Mouse (Mus musculus) right cerebral cortex, postnatal 10 days (tissue): Measurements from ENCODE around the gene Ankrd37.

Source experiments
- DNase-seq, 2 experiments: peaks; one replicate each; pipeline ENCODE4 v3.0.0; 2021; ENCODE audit warnings: low spot score in 2 of 2

Gene Ankrd37

DNA sequence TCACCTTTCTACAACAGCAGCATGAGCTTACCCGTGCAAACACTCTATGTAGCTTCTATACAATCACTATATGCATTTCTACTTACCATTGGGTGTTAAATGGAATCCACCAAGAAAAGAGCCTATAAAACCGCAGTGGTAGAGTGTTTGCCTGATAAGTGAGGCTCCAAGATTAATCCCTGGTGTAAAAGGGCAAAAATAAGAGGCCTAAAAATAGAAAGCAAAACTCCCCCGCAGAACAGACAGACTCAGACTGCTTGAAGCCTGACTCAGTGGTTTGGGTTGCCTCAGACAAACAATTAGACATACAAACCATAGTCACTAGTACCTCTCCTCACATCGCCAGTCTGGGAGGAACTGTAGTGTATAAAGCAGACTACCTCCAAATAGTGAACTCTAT lies at the start of gene Ankrd37:
Gene Ankrd37 (minus strand): TSS at position 112 of the 400 bp plus-strand sequence.
- DNase-seq, result no peak

DNA sequence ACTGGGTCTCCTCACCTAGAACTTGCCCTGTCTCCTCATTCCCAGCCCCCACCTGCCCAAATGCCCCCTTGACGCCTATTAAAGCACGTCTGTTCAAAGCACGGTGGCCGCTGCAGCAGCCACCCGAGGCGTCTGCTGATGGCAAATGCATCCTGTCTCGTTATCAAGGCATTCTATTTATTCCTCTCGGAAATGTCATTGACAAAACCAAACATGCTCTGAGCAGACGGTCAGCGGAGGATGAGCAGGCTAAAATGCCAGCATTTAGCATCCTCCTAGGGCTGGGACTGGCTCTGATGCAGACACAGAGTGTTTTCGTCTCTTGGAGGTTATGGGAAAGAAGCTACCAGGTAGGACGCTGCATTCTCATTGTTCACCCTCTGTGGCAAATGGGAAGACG lies 34.8 kb upstream of the Ankrd37 start:
- peak; percentile 34 to 35 for DNase-seq

DNA sequence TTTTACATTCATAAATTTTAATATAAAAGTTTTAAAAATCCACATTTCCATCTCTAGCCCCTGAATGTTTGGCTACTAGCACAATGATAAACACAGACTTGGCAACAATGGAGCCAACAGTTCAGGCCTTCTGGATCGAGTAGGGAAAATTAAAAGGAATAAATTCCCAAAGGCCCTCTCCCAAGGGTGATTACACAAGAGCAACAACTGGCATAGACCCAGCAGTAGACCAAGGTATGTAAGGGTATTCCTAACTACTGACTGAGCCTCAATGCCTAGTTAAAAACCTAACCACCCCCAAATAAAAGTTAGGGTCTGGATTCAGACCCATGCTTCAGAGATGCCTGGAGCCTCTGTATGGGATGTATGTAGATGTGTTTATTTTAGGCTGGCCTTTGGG lies 34.2 kb upstream of the Ankrd37 start:
- no peak for DNase-seq

GRCm38 (mm10) chr8:46036217-46036616 lies 30.7 kb upstream of the Ankrd37 start:
- DNase-seq, result no peak

GRCm38 (mm10) chr8:46024392-46024791 lies 18.9 kb upstream of the Ankrd37 start:
- no peak for DNase-seq

DNA sequence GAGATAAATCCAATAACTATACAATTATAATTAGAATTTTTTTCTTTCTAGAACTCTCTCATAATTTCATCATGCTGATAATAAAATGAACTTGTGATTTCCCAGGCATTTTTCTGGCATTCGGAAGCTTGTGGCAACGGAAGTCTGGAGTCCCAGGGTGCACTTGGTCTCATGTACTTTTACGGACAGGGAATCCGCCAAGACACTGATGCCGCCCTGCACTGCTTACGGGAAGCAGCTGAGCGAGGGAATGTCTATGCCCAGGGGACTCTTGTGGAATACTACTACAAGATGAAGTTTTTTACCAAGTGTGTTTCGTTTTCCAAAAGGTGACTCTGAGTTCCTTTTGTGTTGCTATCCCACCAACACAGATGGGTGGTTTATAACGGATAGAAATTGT lies 17.3 kb upstream of the Ankrd37 start:
- DNase-seq, result no peak

DNA sequence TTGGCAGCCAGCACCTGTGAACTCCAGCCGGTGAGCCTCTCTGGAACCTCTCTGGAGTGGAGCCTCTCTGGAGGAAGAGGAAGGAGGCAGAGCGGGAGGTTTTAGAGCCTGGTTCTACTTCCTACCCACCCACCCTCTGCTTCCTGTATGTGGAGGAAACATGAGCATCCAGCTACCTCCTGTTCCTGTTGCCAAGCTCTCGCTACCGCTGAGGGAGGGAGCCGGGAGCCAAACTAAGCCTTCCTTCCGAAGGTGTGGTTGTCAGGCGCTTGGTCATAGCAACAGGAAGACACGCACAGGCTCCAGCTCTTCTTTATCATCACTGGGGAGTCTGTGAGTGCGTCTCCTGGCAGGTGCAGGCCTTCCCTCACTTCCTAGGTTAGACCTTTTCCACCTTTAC lies 16.7 kb upstream of the Ankrd37 start:
- no peak for DNase-seq

- DNase-seq, result peak; percentile 44 to 53
Observed at GRCm38 (mm10) chr8:46010746-46011680, 5.5 kb upstream of the Ankrd37 start.

- peak; percentile 39 to 71 for DNase-seq
Observed at GRCm38 (mm10) chr8:46010306-46010705, 4.8 kb upstream of the Ankrd37 start.

GRCm38 (mm10) chr8:46007050-46007672 lies 1.7 kb upstream of the Ankrd37 start:
- no peak for DNase-seq

- DNase-seq, result peak; percentile 98 to 99
Observed at GRCm38 (mm10) chr8:45999784-46000705, 5.5 kb downstream of the Ankrd37 start.

DNA sequence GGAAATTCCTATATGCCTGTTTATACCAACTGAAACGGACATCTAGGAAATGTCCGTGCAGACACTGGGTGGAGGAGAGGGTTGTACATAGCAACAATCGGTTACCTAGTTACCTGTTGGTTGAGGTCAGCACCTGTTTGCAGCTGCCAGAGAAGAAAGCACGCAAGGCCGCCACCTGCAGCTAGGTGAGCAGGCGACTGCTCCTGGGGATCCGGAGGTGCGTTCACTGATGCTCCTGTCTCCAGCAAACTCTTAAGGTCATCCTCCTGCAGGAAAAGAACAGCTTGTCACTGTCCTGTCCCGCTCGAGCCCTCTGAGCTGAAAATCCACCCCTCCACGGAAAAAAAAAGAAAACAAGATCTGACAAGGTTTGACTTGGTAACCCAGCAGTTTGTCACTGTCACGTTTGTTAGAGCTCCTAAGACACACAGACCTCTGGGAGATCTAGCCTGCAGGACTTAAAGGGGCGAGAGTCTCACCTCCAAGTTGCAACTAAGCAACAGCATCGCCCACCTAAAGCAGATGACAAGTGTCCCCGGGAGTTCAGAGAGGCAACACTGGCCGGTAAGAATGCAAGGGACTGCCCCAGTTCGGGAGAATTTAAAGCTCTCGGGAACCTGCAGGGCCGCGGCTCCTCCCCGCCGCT lies 6.2 kb downstream of the Ankrd37 start, which contains the start of gene Lrp2bp:
Gene Lrp2bp (plus strand): TSS at position 166 of the 646 bp plus-strand sequence.
- peak; percentile 37 to 62 for DNase-seq

DNA sequence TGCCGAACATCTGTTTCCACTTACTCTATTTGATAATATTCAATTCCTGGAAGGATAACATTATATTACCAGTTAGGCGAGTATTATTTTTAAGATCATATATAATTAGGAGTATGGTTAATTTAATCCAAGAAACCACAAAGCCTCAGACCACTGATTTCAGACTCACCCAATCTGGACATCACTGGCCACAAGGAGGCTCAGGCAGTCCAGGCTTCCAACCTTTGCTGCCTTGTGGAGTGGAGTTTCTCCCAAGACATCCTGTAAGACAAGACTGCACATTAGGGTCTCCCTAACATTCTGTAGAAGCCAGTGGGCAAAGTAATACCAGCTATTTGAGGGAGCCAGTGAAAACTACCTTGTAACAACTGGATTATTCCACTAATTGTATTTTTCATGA lies 7.3 kb downstream of the Ankrd37 start:
- peak in 1 of 2 experiments; percentile 22 for DNase-seq

- no peak for DNase-seq
Observed at GRCm38 (mm10) chr8:45995576-45995975, 9.9 kb downstream of the Ankrd37 start.

DNA sequence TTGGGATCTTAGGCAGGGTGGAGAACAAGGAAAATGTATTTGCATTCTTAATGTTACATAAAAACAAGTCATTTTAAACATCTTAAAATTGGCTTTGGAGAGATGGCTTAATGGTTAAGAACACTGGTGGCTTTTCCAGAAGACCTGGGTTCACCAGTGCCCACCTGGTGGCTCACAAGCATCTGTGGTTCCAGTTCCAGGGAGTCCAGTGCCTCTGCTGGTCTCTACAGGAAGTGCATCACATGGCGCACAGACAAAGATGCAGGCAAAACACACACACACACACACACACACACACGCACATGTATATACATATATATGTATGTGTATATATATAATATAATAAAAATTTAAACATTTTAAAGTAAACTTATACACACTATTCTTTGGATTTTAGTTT lies 11.4 kb downstream of the Ankrd37 start:
- no peak for DNase-seq

DNA sequence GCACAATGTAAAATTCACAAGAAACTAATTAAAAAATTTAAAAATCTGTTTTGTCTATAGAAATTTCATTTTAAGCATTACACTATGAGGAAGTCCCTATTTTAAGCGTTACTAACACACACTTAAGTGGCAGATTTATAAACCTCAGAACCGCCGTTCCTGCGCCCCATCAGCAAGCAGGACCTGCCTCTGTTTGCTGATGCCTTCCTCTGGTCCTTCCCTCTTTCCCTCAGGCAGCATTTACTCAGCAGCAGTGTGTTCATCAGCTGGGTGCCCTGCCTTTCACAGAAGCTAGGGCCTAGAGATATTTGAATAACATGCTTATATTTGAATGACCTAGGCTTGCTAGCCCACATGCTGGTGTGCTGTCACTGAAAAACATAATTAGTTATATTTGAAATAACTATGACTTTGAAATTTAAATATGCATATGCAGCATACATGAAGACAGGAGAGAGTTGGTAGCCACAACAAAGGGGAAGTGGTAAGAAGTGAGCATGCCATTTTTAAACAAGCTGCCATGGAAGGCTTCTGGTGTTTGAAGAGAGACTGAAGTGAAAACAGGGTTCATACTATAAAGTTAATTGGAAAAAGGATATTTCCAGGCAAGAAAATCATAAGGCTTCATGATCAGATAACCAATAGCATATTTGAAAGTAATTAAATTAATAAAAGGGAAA lies 14.7 kb downstream of the Ankrd37 start:
- DNase-seq, result no peak

- DNase-seq, result no peak
Observed at GRCm38 (mm10) chr8:45988189-45988588, 17.3 kb downstream of the Ankrd37 start.

- no peak for DNase-seq
Observed at GRCm38 (mm10) chr8:45986665-45987064, 18.8 kb downstream of the Ankrd37 start.

DNA sequence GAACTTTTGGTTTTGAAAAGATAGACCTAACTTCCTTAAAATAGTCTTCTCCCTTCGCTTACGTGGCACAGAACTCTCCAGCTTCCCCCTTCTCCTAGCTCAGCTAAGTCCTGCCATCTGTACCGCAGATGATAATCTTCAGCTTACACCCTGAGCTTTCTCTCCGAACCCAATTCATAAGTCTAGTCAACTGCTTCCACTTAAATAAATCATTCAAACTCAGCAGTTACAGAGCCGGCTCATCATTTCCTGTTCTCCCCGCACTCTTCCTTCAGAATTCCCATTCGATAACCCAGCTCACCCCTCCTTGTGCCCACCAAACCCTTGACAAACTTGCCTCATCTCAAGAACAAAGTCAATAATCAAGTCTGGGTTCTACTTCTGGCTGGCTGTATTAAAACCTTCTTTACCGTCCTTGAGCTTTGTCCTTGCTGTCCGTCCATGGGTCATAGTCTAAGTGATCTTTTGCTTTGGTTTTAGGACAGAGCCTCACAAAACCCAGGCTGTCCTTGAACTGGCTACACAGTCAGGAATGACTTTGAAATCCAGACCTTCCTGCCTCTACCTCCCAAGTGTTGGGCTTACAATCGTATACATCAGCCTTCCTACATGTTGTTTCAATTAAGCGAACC lies 29.6 kb downstream of the Ankrd37 start:
- DNase-seq, result no peak

GRCm38 (mm10) chr8:45975126-45975836 lies 30.2 kb downstream of the Ankrd37 start, which contains the start of the genes 1700029J07Rik and Ufsp2:
TSS of gene 1700029J07Rik (minus strand) at chr8:45975252.
TSS of gene Ufsp2 (plus strand) at chr8:45975528.
- DNase-seq, result peak; percentile 99
